Mouse (Mus musculus) heart, postnatal 14 days (tissue): ENCODE results near the gene Ugt1a8. TPM values are rescaled to one million over a fixed set of nuclear protein-coding genes. Genes with fewer than 3 reads are reported as not detected.
"Not testable (repeated sequence)": the region's sequence is repeated elsewhere in the genome, so short reads cannot be mapped to it uniquely, and the experiment has no call there.

ENCODE experiments used
- DNase-seq, 2 experiments: peaks; one replicate each; pipeline ENCODE4 v3.0.0; 2021 to 2022
- intact Hi-C: fragments of 180-260 bp; cut with DNase I; formaldehyde crosslinking; loops from one replicate; pipeline ENCODE4 v1.15.1; 2025
- total RNA-seq, 2 experiments: library from RNA; stranded (reverse); gene quantifications; 2 replicates each; pipeline ENCODE4 v1.2.3; 2021

Gene Ugt1a8
- total RNA-seq, 2 experiments from 2014 or later: not detected

- intact Hi-C loops: no loop called here
- DNase-seq: no peak
Observed at GRCm38 (mm10) chr1:88217576-88217975, 130.0 kb downstream of the Ugt1a8 start.

- intact Hi-C loops: no loop called here
- peak; percentile 7 to 11 for DNase-seq
Observed at GRCm38 (mm10) chr1:88218051-88218450, 130.4 kb downstream of the Ugt1a8 start.

GRCm38 (mm10) chr1:88218591-88218990 is 131.0 kb downstream of the Ugt1a8 start:
- DNase-seq: no peak
- intact Hi-C loops: no loop called here

GRCm38 (mm10) chr1:88219054-88219453 is 131.4 kb downstream of the Ugt1a8 start:
- peak in 1 of 2 experiments; percentile 4 for DNase-seq
- intact Hi-C loops: no loop called here

GRCm38 (mm10) chr1:88220336-88220735 is 132.7 kb downstream of the Ugt1a8 start:
- DNase-seq: peak in 1 of 2 experiments; percentile 5
- intact Hi-C loops: no loop called here

- no peak for DNase-seq
- intact Hi-C loops: no loop called here
Observed at GRCm38 (mm10) chr1:88222216-88222615, 134.6 kb downstream of the Ugt1a8 start.

GRCm38 (mm10) chr1:88223011-88223515 is 135.4 kb downstream of the Ugt1a8 start:
- intact Hi-C loops: not testable (repeated sequence)

GRCm38 (mm10) chr1:88223591-88223990 is 136.0 kb downstream of the Ugt1a8 start:
- peak; percentile 4 to 6 for DNase-seq
- intact Hi-C loops: no loop called here

More at GRCm38 (mm10) chr1:88223011-88223515, 135.4 kb downstream of the Ugt1a8 start:
- DNase-seq: peak in 1 of 2 experiments; percentile 6

GRCm38 (mm10) chr1:88224029-88224776 is 136.6 kb downstream of the Ugt1a8 start:
- DNase-seq: peak; percentile 5 to 19

GRCm38 (mm10) chr1:88225301-88225700 is 137.7 kb downstream of the Ugt1a8 start:
- intact Hi-C loops, DNase-seq: not testable (repeated sequence)

More at GRCm38 (mm10) chr1:88224029-88224776, 136.6 kb downstream of the Ugt1a8 start:
- intact Hi-C loops: no loop called here

GRCm38 (mm10) chr1:88225741-88226140 is 138.1 kb downstream of the Ugt1a8 start:
- DNase-seq: no peak
- intact Hi-C loops: no loop called here

GRCm38 (mm10) chr1:88226670-88227379 is 139.2 kb downstream of the Ugt1a8 start, which contains the start of gene Mroh2a:
Mroh2a (plus strand) TSS chr1:88226986.
- peak; percentile 9 to 36 for DNase-seq
- intact Hi-C loops: no loop called here

- DNase-seq: peak; percentile 1 to 8
- intact Hi-C loops: no loop called here
Observed at GRCm38 (mm10) chr1:88227482-88227881, 139.9 kb downstream of the Ugt1a8 start.

- intact Hi-C loops: no loop called here
- peak; percentile 6 to 18 for DNase-seq
Observed at GRCm38 (mm10) chr1:88228121-88228520, 140.5 kb downstream of the Ugt1a8 start.

GRCm38 (mm10) chr1:88229566-88229965 is 142.0 kb downstream of the Ugt1a8 start:
- DNase-seq: peak in 1 of 2 experiments; percentile 3
- intact Hi-C loops: no loop called here

- no peak for DNase-seq
- intact Hi-C loops: no loop called here
Observed at GRCm38 (mm10) chr1:88229986-88230385, 142.4 kb downstream of the Ugt1a8 start.

- intact Hi-C loops: no loop called here
- DNase-seq: no peak
Observed at GRCm38 (mm10) chr1:88230421-88230820, 142.8 kb downstream of the Ugt1a8 start.

- no peak for DNase-seq
- intact Hi-C loops: no loop called here
Observed at GRCm38 (mm10) chr1:88230981-88231802, 143.6 kb downstream of the Ugt1a8 start.

- intact Hi-C loops: no loop called here
- DNase-seq: no peak
Observed at GRCm38 (mm10) chr1:88231803-88232499, 144.3 kb downstream of the Ugt1a8 start.
